Mouse (Mus musculus): ENCODE data around the gene Ermp1.

DNA sequence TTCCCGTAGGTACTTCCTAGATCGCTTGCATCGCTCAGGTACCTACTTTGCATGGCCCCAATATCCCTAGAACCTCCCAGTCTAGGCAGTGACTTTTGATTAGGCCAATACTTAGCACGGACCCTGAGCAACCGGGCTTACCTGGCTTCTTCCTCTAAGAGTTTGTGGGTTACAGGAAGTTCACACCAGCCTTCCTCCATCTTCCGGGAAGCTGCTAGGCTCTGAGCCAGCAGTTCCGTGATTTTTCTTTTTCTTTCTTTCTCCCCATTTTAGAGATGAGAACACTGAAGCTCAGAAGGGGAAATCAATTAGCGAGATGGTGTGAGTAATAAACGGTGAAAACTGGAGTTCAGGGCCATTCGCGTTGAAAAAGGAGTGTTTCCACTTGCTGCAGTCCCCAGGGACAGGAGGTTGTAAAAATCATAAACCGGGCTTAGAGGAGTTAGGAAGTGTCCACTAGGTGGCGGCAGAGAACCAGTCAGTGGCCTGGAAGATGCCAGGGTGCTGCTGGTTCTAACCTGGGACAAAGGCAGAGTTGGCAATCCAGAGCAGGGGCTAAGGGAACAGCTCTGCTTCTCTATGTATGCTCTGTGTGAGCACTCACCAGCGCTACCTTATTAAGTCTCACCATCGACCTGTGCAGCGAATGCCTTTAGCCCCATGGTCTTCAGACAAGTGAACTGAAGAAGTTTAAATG lies 35.8 kb upstream of the Ermp1 start:
- peak; percentile 55 for TF ChIP-seq CTCF (IDR thresholded peaks at IDR 0.05; ENCODE audit: low read depth, low read length)
- no peak for TF ChIP-seq POLR2A (IDR thresholded peaks at IDR 0.05; ENCODE audit: borderline replicate concordance, low read depth, low read length)
